Comparison of ENCODE assay signal across 8 mouse cellular contexts in the genomic region with DNA sequence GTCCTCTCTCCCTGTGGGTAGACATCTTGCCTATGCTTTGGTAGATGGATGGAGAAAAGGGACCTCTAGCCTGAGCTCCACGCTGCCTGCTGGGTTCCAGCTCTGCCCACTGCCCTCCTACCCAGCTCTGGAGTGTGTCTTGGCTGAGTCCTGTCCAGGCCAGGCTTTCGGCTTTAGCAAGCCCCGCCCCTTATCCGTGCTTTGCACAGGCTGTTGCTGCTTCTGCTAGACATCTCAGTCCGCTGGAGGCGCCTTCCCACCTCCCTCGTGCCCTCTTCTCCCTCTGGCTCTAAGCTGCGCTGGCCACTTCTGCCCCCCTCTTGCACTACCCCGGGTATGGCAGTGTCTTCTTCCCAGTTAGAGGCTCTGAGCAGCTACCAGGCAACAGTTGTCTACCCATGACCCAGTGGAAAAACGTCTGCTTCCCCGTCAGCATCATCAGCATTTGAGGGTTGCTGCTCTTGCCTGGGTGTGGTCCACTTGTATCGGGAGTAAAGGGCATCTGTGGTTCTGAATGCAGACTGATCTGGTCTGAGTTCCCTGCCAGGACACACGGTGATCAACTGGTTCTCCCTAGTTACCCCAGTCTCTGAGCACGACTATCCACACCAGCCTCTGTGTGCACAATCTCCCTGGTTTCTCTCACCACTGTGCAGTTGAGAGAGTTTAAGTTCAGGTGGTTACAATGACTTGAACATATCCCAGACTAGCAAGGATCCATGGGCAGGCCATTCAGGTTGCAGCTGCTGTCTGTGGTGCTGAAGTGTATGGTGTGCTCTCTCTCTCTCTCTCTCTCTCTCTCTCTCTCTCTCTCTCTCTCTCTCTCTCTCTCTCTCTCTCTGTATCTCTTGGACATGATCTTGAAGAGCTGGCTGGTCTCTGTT. TPM values are rescaled to one million over a fixed set of nuclear protein-coding genes. Genes with fewer than 3 reads are reported as not detected.
DNase-seq lines count a peak whose midpoint lies in the region; ATAC-seq lines count a peak whose summit lies in the region.

No protein-coding gene starts in this region.

- peaks cover 64% of the 10 kb centered on the region for H3K27me3 ChIP-seq in midbrain, embryonic 10.5 days (ENCODE audit: low read depth, poor library complexity, severe bottlenecking)

- WGBS in midbrain, embryonic 10.5 days, result 8% methylated on average over 14 of the region's 14 CpGs

- peak overlapping the region; percentile 14; the same call in 1 of the 2 replicates for H3K4me3 ChIP-seq in midbrain, embryonic 10.5 days

- H3K27ac ChIP-seq in midbrain, embryonic 10.5 days (replicated peaks), result no peak overlapping the region

- H3K36me3 ChIP-seq in midbrain, embryonic 10.5 days, result no peaks in the 10 kb centered on the region

- peak; percentile 61 for DNase-seq in cerebellum, postnatal 10 days
- no peak for DNase-seq in cerebellum, adult 11-12 months
- peak; percentile 72 for DNase-seq in ES-CJ7 (ENCODE audit: low read depth, low spot score)
- peak; percentile 41 for DNase-seq in midbrain, embryonic 10.5 days (ENCODE audit: low spot score)
- no peak for DNase-seq in urinary bladder, postnatal 25 days (ENCODE audit: low spot score)
- no peak for DNase-seq in natural killer cell, adult 2 months (ENCODE audit: low spot score in 2 of 2)
- DNase-seq in gastrocnemius, postnatal 36 days, result no peak

- intact Hi-C loops in gastrocnemius, postnatal 36 days (cut with DNase I), result no loop called here

- H3K4me1 ChIP-seq in midbrain, embryonic 10.5 days, result peaks cover 29% of the 10 kb centered on the region

- no peaks in the 10 kb centered on the region for H3K9me3 ChIP-seq in midbrain, embryonic 10.5 days (replicated peaks)

- peak; percentile 36; the same call in 1 of the 2 replicates for ATAC-seq in granulocyte monocyte progenitor cell, adult 5-6 weeks (replicated peaks; ENCODE audit: poor library complexity, severe bottlenecking)

RNA-seq across cellular contexts. Expression of a gene that starts 13.2 kb away (rescaled TPM):
- not detected in 2 replicates for total RNA-seq in granulocyte monocyte progenitor cell, adult 5-6 weeks (2014; fragmentation: Nextera tagmentation)
- total RNA-seq in granulocyte monocyte progenitor cell, adult 5-6 weeks (2017), result 0.04 TPM in 1 of 2 replicates, not detected in the other
- polyA plus RNA-seq in midbrain, embryonic 10.5 days (2016; fragmentation: Nextera tagmentation; extraction: Ambion mirVana), result 0.07 and 0.12 TPM in 2 replicates
- total RNA-seq in gastrocnemius, postnatal 36 days (2021), result under 1 TPM; 0.10 to 0.13 TPM

RNA-seq across cellular contexts. Expression of a gene that starts 26.1 kb away (rescaled TPM):
- total RNA-seq in granulocyte monocyte progenitor cell, adult 5-6 weeks (2014; fragmentation: Nextera tagmentation), result 1,942 and 1,984 TPM in 2 replicates
- 2,435 and 2,975 TPM in 2 replicates for total RNA-seq in granulocyte monocyte progenitor cell, adult 5-6 weeks (2017)
- polyA plus RNA-seq in midbrain, embryonic 10.5 days (2016; fragmentation: Nextera tagmentation; extraction: Ambion mirVana), result 282 and 358 TPM in 2 replicates
- 100 to 1,000 TPM; 165 to 223 TPM for total RNA-seq in gastrocnemius, postnatal 36 days (2021)

RNA-seq across cellular contexts. Expression of a gene that starts 32.9 kb away (rescaled TPM):
- total RNA-seq in granulocyte monocyte progenitor cell, adult 5-6 weeks (2014; fragmentation: Nextera tagmentation), result not detected in 2 replicates
- not detected in 2 replicates for total RNA-seq in granulocyte monocyte progenitor cell, adult 5-6 weeks (2017)
- polyA plus RNA-seq in midbrain, embryonic 10.5 days (2016; fragmentation: Nextera tagmentation; extraction: Ambion mirVana), result 1.5 and 2.4 TPM in 2 replicates
- not detected for total RNA-seq in gastrocnemius, postnatal 36 days (2021)

RNA-seq across cellular contexts. Expression of a gene that starts 54.6 kb away (rescaled TPM):
- 14.3 and 17.9 TPM in 2 replicates for total RNA-seq in granulocyte monocyte progenitor cell, adult 5-6 weeks (2014; fragmentation: Nextera tagmentation)
- 13.0 and 13.9 TPM in 2 replicates for total RNA-seq in granulocyte monocyte progenitor cell, adult 5-6 weeks (2017)
- 26.8 and 27.6 TPM in 2 replicates for polyA plus RNA-seq in midbrain, embryonic 10.5 days (2016; fragmentation: Nextera tagmentation; extraction: Ambion mirVana)
- 10 to 100 TPM; 14.4 to 17.3 TPM for total RNA-seq in gastrocnemius, postnatal 36 days (2021)

Comparison
In these comparisons a context has a peak if more than half of its experiments do, and no peak if none do; other contexts are left out.
1. DNase-seq: peak in cerebellum, postnatal 10 days (2 of 2), ES-CJ7 (single experiment) and midbrain, embryonic 10.5 days (single experiment); none in cerebellum, adult 11-12 months (single experiment), urinary bladder, postnatal 25 days (single experiment), natural killer cell, adult 2 months (0 of 2) and gastrocnemius, postnatal 36 days (0 of 2).
2. RNA of a gene that starts 26.1 kb away (total RNA-seq): 1,942 to 2,975 TPM in granulocyte monocyte progenitor cell, adult 5-6 weeks; 165 to 223 TPM in gastrocnemius, postnatal 36 days; every median in the first group is over 4 times any median in the second.